ENCODE assay signal across 12 mouse cellular contexts in genomic region chr10:75511897-75512296, GRCm38 (mm10).
"Had no signal": no experiment of that assay in that cellular context is flagged by ENCODE, and none has a peak within 500 bp of the region (broad histone marks: within the 10 kb centered on the region; RNA-seq: fewer than 3 reads in every experiment).

No protein-coding gene starts in this region.

- H3K9me3 ChIP-seq: limb, embryonic 15.5 days; midbrain, embryonic 13.5 days; neural tube, embryonic 15.5 days had no signal

- H3K9ac ChIP-seq: limb, embryonic 15.5 days; liver, embryonic 14.5 days; midbrain, embryonic 13.5 days; neural tube, embryonic 15.5 days had no signal

- H3K4me2 ChIP-seq: limb, embryonic 15.5 days; midbrain, embryonic 13.5 days; neural tube, embryonic 15.5 days had no signal

- H3K4me3 ChIP-seq: limb, embryonic 15.5 days; midbrain, embryonic 13.5 days; neural tube, embryonic 15.5 days had no signal

- ATAC-seq: midbrain, embryonic 13.5 days had no signal

- H3K27me3 ChIP-seq: limb, embryonic 15.5 days; midbrain, embryonic 13.5 days; neural tube, embryonic 15.5 days had no signal

- H3K27ac ChIP-seq: limb, embryonic 15.5 days; liver, embryonic 14.5 days; midbrain, embryonic 13.5 days; neural tube, embryonic 15.5 days; stomach, postnatal 0 days had no signal

- DNase-seq: kidney, adult 8-10 months; kidney, postnatal 36 days; layer of hippocampus, adult 9-11 months; layer of hippocampus, postnatal 36 days; lung, adult 18-20 months; thymus, adult 2 months; thymus, postnatal 25 days had no signal
